Mouse (Mus musculus): Measurements from ENCODE around the gene Suclg2. TPM values are rescaled to one million over a fixed set of nuclear protein-coding genes. Genes with fewer than 3 reads are reported as not detected.

Gene Suclg2
- polyA plus RNA-seq, 1 experiment from 2014 or later: 112 TPM

DNA sequence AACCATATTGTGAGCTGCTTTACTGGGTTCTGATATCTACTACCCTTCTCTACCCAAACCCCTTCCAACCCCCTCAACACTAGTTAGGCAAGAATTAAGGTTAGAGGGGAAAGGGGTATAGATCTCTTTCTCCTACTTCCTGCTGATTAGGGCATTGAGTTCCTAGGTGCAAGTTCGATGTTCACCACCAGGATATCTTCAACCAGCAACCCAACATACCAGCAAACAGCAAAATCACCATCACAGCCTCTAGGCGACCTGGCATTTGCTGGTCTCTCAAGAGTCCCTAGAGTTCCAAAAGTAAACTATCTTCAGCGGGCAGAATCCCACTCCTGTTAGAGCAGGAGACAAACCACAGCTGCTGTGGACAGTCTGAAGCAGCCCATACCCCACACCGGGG lies 33.4 kb downstream of the Suclg2 start:
- no peak overlapping the region for H3K4me2 ChIP-seq (replicated peaks; ENCODE audit: low read depth, low read length)
- H3K27me3 ChIP-seq (ENCODE audit: control insufficient read depth, insufficient read depth, low read length): no peaks in the 10 kb centered on the region
- 54% methylated on average over 4 of the region's 4 CpGs for WGBS

DNA sequence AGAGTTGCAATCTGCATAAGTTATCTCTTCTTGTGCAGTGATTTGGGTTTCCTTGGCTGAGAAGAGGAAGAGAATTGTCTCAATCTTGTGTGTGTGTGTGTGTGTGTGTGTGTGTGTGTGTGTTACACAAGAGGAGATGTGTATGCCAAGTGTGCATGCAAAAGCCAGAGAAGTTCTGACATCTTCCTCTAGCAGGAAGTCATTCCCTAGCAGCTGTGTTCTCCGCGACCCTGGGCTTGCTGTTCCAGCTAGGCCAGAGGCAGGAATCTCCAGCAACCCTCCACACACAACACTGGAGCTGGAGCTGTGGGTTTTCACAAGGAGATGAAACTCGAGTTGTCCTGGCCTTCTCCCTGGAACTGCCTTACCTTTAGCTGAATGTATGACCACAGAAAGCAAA lies 38.9 kb downstream of the Suclg2 start:
- Histone ChIP-seq H3K4me3 (ENCODE audit: low read length) (no peak overlapping the region), H3K9ac (ENCODE audit: low read depth, low read length) (no peak overlapping the region), H3K4me2 (replicated peaks; ENCODE audit: low read depth, low read length) (no peak overlapping the region), H3K27me3 (ENCODE audit: control insufficient read depth, insufficient read depth, low read length) (no peaks in the 10 kb centered on the region), H3K4me1 (ENCODE audit: control insufficient read depth, insufficient read depth, low read length) (no peaks in the 10 kb centered on the region; the same call in 1 of the 2 replicates), H3K27ac (ENCODE audit: low read depth, low read length) (no peak overlapping the region), H3K9me3 (ENCODE audit: control insufficient read depth, low read length) (no peaks in the 10 kb centered on the region), H3K36me3 (ENCODE audit: control insufficient read depth, insufficient read depth, low read length) (no peaks in the 10 kb centered on the region)
- WGBS: 75% methylated on average over 3 of the region's 3 CpGs
- ATAC-seq (ENCODE audit: low FRiP score, low TSS enrichment): no peak

More for the DNA sequence above, 33.4 kb downstream of the Suclg2 start:
- Histone ChIP-seq H3K4me1 (ENCODE audit: control insufficient read depth, insufficient read depth, low read length) (peaks cover 2% of the 10 kb centered on the region; the same call in 1 of the 2 replicates), H3K9me3 (ENCODE audit: control insufficient read depth, low read length) (no peaks in the 10 kb centered on the region), H3K36me3 (ENCODE audit: control insufficient read depth, insufficient read depth, low read length) (no peaks in the 10 kb centered on the region), H3K27ac (ENCODE audit: low read depth, low read length) (no peak overlapping the region), H3K4me3 (ENCODE audit: low read length) (no peak overlapping the region), H3K9ac (ENCODE audit: low read depth, low read length) (no peak overlapping the region)
- ATAC-seq (ENCODE audit: low FRiP score, low TSS enrichment): no peak

DNA sequence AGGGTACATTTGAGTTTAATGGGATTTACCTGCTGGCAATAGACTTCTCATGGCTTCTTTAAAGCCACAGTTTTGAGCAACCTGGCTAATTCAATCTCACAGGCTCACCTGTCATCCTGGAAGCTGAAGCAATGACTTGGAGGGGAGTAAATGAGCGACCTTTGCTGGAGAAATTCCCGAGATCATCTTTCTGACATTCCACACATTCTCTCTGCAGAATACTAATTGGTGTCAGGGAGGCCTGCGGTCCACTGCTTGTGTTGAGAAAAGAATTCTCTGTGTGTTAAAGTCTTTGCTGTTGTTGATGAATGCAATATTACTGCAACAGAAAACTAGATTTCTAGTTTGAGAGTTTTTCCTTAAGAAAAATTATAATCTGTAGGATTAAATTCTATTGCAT lies 39.3 kb downstream of the Suclg2 start:
- no peak for ATAC-seq (ENCODE audit: low FRiP score, low TSS enrichment)

DNA sequence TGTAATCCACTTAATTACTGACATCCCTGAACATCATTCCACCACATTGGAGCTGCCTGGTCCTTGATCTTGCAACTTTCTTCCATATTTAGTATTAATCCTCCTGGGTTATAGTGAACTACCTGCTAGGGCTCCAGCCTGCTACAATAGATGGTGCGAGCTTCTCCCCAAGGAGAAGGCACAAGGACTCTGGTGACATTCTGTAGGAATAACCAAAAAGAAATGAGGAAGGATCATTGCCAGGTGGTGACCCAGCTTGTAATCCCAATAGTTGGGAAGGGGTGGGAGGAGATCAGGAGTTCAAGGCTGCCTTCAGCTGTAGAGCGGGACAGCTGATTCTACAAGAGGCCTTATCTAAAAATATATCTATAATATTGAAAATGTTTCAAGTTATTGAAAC lies 41.6 kb downstream of the Suclg2 start:
- no peaks in the 10 kb centered on the region for H3K27me3 ChIP-seq (ENCODE audit: control insufficient read depth, insufficient read depth, low read length)
- 97% methylated on average over 2 of the region's 2 CpGs for WGBS

More for the DNA sequence above, 39.3 kb downstream of the Suclg2 start:
- Histone ChIP-seq H3K4me3 (ENCODE audit: low read length) (no peak overlapping the region), H3K27ac (ENCODE audit: low read depth, low read length) (no peak overlapping the region), H3K4me2 (replicated peaks; ENCODE audit: low read depth, low read length) (no peak overlapping the region), H3K9me3 (ENCODE audit: control insufficient read depth, low read length) (no peaks in the 10 kb centered on the region), H3K36me3 (ENCODE audit: control insufficient read depth, insufficient read depth, low read length) (no peaks in the 10 kb centered on the region), H3K9ac (ENCODE audit: low read depth, low read length) (no peak overlapping the region), H3K4me1 (ENCODE audit: control insufficient read depth, insufficient read depth, low read length) (no peaks in the 10 kb centered on the region; the same call in 1 of the 2 replicates), H3K27me3 (ENCODE audit: control insufficient read depth, insufficient read depth, low read length) (no peaks in the 10 kb centered on the region)
- 43% methylated on average over 3 of the region's 3 CpGs for WGBS

DNA sequence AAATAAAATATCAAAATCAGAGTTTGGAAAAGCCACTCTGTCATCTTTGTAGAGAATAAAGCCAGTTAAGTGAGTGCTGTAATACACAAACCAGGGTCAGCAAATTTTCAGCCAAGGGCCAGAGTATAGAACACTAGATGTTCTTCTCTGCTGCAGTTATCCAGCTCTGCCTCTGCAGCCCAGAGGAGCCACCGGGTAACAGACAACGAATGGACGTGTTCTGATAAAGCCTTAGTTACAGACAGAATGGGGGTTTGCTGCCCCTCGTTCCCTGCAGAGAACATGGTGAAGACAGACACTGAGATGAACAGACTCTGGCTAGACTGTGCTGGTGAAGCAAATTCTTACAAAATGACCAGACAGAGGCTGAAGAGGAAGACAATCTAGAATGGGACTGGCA lies 42.2 kb downstream of the Suclg2 start:
- no peak for ATAC-seq (ENCODE audit: low FRiP score, low TSS enrichment)
- Histone ChIP-seq H3K27ac (ENCODE audit: low read depth, low read length) (no peak overlapping the region), H3K9ac (ENCODE audit: low read depth, low read length) (no peak overlapping the region), H3K4me1 (ENCODE audit: control insufficient read depth, insufficient read depth, low read length) (no peaks in the 10 kb centered on the region), H3K4me3 (ENCODE audit: low read length) (no peak overlapping the region), H3K9me3 (ENCODE audit: control insufficient read depth, low read length) (no peaks in the 10 kb centered on the region; the same call in 1 of the 2 replicates), H3K27me3 (ENCODE audit: control insufficient read depth, insufficient read depth, low read length) (no peaks in the 10 kb centered on the region), H3K4me2 (replicated peaks; ENCODE audit: low read depth, low read length) (no peak overlapping the region), H3K36me3 (ENCODE audit: control insufficient read depth, insufficient read depth, low read length) (no peaks in the 10 kb centered on the region)
- 85% methylated on average over 4 of the region's 4 CpGs for WGBS

More for the DNA sequence above, 41.6 kb downstream of the Suclg2 start:
- Histone ChIP-seq H3K36me3 (ENCODE audit: control insufficient read depth, insufficient read depth, low read length) (no peaks in the 10 kb centered on the region), H3K9me3 (ENCODE audit: control insufficient read depth, low read length) (no peaks in the 10 kb centered on the region), H3K27ac (ENCODE audit: low read depth, low read length) (no peak overlapping the region), H3K4me1 (ENCODE audit: control insufficient read depth, insufficient read depth, low read length) (no peaks in the 10 kb centered on the region), H3K4me2 (replicated peaks; ENCODE audit: low read depth, low read length) (no peak overlapping the region), H3K9ac (ENCODE audit: low read depth, low read length) (no peak overlapping the region), H3K4me3 (ENCODE audit: low read length) (no peak overlapping the region)
- no peak for ATAC-seq (ENCODE audit: low FRiP score, low TSS enrichment)

DNA sequence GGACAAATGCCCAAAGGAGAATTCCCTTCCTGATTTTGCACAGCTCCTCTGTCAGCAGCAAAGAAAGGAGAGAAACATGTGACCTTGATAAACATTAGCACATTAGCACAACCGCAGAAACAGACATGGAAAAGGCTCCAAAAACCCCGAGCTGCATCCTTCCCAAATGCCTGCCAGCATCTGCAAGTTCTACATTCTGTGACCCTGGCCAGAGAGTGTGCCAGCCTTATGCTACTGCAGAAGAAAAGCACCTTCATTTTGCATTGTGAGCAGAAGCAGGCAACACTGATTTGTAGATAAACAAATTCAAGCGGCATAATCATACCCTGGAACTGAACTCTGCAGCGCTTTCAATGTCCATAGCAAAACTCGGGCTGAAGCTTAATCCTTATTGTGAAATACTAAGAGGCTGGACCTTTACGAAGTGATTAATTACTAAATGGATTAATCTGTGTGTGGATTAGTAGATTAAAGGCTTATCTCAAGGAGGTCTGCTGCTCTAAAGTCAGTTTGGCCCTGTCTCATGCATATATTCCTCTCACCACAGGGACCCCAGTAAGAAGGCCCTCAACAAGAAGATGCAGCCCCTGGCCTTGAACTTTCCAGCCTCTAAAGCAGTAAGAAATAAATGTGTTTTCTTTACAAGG lies 43.4 kb downstream of the Suclg2 start:
- Histone ChIP-seq H3K27ac (ENCODE audit: low read depth, low read length) (no peak overlapping the region), H3K4me2 (replicated peaks; ENCODE audit: low read depth, low read length) (no peak overlapping the region), H3K4me1 (ENCODE audit: control insufficient read depth, insufficient read depth, low read length) (no peaks in the 10 kb centered on the region), H3K9me3 (ENCODE audit: control insufficient read depth, low read length) (no peaks in the 10 kb centered on the region; the same call in 1 of the 2 replicates), H3K4me3 (ENCODE audit: low read length) (no peak overlapping the region), H3K9ac (ENCODE audit: low read depth, low read length) (no peak overlapping the region), H3K36me3 (ENCODE audit: control insufficient read depth, insufficient read depth, low read length) (no peaks in the 10 kb centered on the region), H3K27me3 (ENCODE audit: control insufficient read depth, insufficient read depth, low read length) (no peaks in the 10 kb centered on the region)
- no peak for ATAC-seq (ENCODE audit: low FRiP score, low TSS enrichment)
- 62% methylated on average over 6 of the region's 6 CpGs for WGBS

DNA sequence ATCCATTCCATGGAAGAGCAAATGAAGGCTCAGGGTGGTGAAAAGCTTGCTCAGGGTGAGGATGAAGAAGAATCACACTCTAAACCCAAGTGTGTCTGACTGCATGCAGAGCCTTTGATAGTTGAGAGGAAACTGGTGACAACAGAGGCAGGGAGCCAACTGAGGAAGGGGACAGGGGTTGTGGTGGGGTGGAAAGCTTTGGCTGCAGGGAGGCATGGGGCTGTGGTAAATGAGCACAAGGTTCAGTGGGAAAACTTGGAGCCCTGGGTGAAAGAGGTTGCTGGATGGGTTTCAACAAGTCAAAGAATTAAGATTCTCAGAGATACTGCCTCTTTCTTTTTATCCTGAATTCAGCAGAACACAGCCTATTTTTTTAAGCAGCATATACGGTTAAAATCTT lies 43.9 kb downstream of the Suclg2 start:
- WGBS: 52% methylated on average over 1 of the region's 1 CpGs
- Histone ChIP-seq H3K4me3 (ENCODE audit: low read length) (no peak overlapping the region), H3K27me3 (ENCODE audit: control insufficient read depth, insufficient read depth, low read length) (no peaks in the 10 kb centered on the region), H3K9ac (ENCODE audit: low read depth, low read length) (no peak overlapping the region), H3K4me2 (replicated peaks; ENCODE audit: low read depth, low read length) (no peak overlapping the region), H3K36me3 (ENCODE audit: control insufficient read depth, insufficient read depth, low read length) (no peaks in the 10 kb centered on the region), H3K4me1 (ENCODE audit: control insufficient read depth, insufficient read depth, low read length) (no peaks in the 10 kb centered on the region), H3K9me3 (ENCODE audit: control insufficient read depth, low read length) (no peaks in the 10 kb centered on the region; the same call in 1 of the 2 replicates), H3K27ac (ENCODE audit: low read depth, low read length) (no peak overlapping the region)
- ATAC-seq (ENCODE audit: low FRiP score, low TSS enrichment): no peak

GRCm38 (mm10) chr6:95669335-95669729 lies 49.3 kb downstream of the Suclg2 start:
- Histone ChIP-seq H3K9me3 (ENCODE audit: control insufficient read depth, low read length) (no peaks in the 10 kb centered on the region; the same call in 1 of the 2 replicates), H3K4me2 (replicated peaks; ENCODE audit: low read depth, low read length) (no peak overlapping the region), H3K36me3 (ENCODE audit: control insufficient read depth, insufficient read depth, low read length) (no peaks in the 10 kb centered on the region), H3K27ac (ENCODE audit: low read depth, low read length) (no peak overlapping the region), H3K4me3 (ENCODE audit: low read length) (no peak overlapping the region), H3K4me1 (ENCODE audit: control insufficient read depth, insufficient read depth, low read length) (no peaks in the 10 kb centered on the region), H3K27me3 (ENCODE audit: control insufficient read depth, insufficient read depth, low read length) (no peaks in the 10 kb centered on the region), H3K9ac (ENCODE audit: low read depth, low read length) (no peak overlapping the region)
- ATAC-seq (ENCODE audit: low FRiP score, low TSS enrichment): no peak
- WGBS: 61% methylated on average over 3 of the region's 3 CpGs

GRCm38 (mm10) chr6:95668629-95669334 lies 49.8 kb downstream of the Suclg2 start:
- H3K9ac ChIP-seq (ENCODE audit: low read depth, low read length): no peak overlapping the region
- no peak overlapping the region for H3K4me3 ChIP-seq (ENCODE audit: low read length)
- 86% methylated on average over 6 of the region's 6 CpGs for WGBS
- H3K27ac ChIP-seq (ENCODE audit: low read depth, low read length): no peak overlapping the region
- no peaks in the 10 kb centered on the region for H3K4me1 ChIP-seq (ENCODE audit: control insufficient read depth, insufficient read depth, low read length)
- no peak for ATAC-seq (ENCODE audit: low FRiP score, low TSS enrichment)
- H3K4me2 ChIP-seq (replicated peaks; ENCODE audit: low read depth, low read length): no peak overlapping the region
- no peaks in the 10 kb centered on the region for H3K27me3 ChIP-seq (ENCODE audit: control insufficient read depth, insufficient read depth, low read length)
- no peaks in the 10 kb centered on the region; the same call in 1 of the 2 replicates for H3K9me3 ChIP-seq (ENCODE audit: control insufficient read depth, low read length)
- H3K36me3 ChIP-seq (ENCODE audit: control insufficient read depth, insufficient read depth, low read length): no peaks in the 10 kb centered on the region

Data from kidney, embryonic 14.5 days (tissue).